Mouse (Mus musculus) left cerebral cortex, adult 18-20 months (tissue): Measurements from ENCODE around the gene Ccnt2. TPM values are rescaled to one million over a fixed set of nuclear protein-coding genes. Genes with fewer than 3 reads are reported as not detected.

ENCODE experiments used
- total RNA-seq, 2 experiments: library from RNA; stranded (reverse); gene quantifications; 2 replicates each; pipeline ENCODE4 v1.2.3; 2021

Ccnt2 gene
- total RNA-seq, 2 experiments from 2014 or later = 59.3 to 61.0 TPM

Other genes with a start within 250 kb of the Ccnt2 start
- gene Tmem163, start 94.6 kb upstream of the Ccnt2 start, total RNA-seq = 10 to 100 TPM; 16.5 to 16.6 TPM
- not detected for gene Acmsd, start 44.8 kb upstream of the Ccnt2 start, total RNA-seq
- gene Map3k19, start 80.9 kb downstream of the Ccnt2 start, total RNA-seq = 1 to 10 TPM; 6.8 to 9.9 TPM
- 10 to 100 TPM; 80.9 to 83.2 TPM for gene Rab3gap1, start 94.6 kb downstream of the Ccnt2 start, total RNA-seq